Mouse (Mus musculus): ENCODE measurements around the gene Patj. TPM values are rescaled to one million over a fixed set of nuclear protein-coding genes. Genes with fewer than 3 reads are reported as not detected.

The Patj gene
- polyA plus RNA-seq, 2 experiments, result 11.9 to 16.7 TPM

GRCm38 (mm10) chr4:98557192-98557591 is 161.6 kb downstream of the Patj start:
- 86% methylated on average over 13 of the region's 13 CpGs for WGBS
- no peaks in the 10 kb centered on the region for H3K27me3 ChIP-seq (ENCODE audit: control insufficient read depth, insufficient read depth, low read length)
- H3K9ac ChIP-seq (ENCODE audit: low read depth, low read length, severe bottlenecking), result no peak overlapping the region
- no peak overlapping the region for H3K4me2 ChIP-seq (replicated peaks; ENCODE audit: low read depth, low read length, severe bottlenecking)
- TF ChIP-seq POLR2A (IDR thresholded peaks at IDR 0.05; ENCODE audit: borderline replicate concordance, extremely low read depth, insufficient read depth, insufficient read length), result no peak
- no peak overlapping the region for H3K27ac ChIP-seq (replicated peaks; ENCODE audit: low read depth, low read length)
- DNase-seq (ENCODE audit: low spot score), result no peak
- peaks cover 14% of the 10 kb centered on the region for H3K4me1 ChIP-seq (ENCODE audit: control insufficient read depth, insufficient read depth, low read length)
- H3K36me3 ChIP-seq (ENCODE audit: control insufficient read depth, insufficient read depth, low read length), result no peaks in the 10 kb centered on the region
- H3K9me3 ChIP-seq (ENCODE audit: control insufficient read depth, low read length), result no peaks in the 10 kb centered on the region
- no peak for ATAC-seq (ENCODE audit: low FRiP score, low read depth)
- H3K4me3 ChIP-seq (replicated peaks; ENCODE audit: low read length), result no peak overlapping the region

- TF ChIP-seq POLR2A (IDR thresholded peaks at IDR 0.05; ENCODE audit: borderline replicate concordance, extremely low read depth, insufficient read depth, insufficient read length), result no peak
- WGBS, result 43% methylated on average over 9 of the region's 9 CpGs
These were observed 164.7 kb downstream of the Patj start for GRCm38 (mm10) chr4:98560196-98560830.

GRCm38 (mm10) chr4:98563082-98563481 is 167.5 kb downstream of the Patj start:
- Histone ChIP-seq H3K27ac (replicated peaks; ENCODE audit: low read depth, low read length) (peak overlapping the region; percentile 55; the same call in 1 of the 2 replicates), H3K4me3 (replicated peaks; ENCODE audit: low read length) (no peak overlapping the region), H3K36me3 (ENCODE audit: control insufficient read depth, insufficient read depth, low read length) (no peaks in the 10 kb centered on the region), H3K27me3 (ENCODE audit: control insufficient read depth, insufficient read depth, low read length) (no peaks in the 10 kb centered on the region), H3K9me3 (ENCODE audit: control insufficient read depth, low read length) (no peaks in the 10 kb centered on the region), H3K4me1 (ENCODE audit: control insufficient read depth, insufficient read depth, low read length) (peaks cover 24% of the 10 kb centered on the region), H3K9ac (ENCODE audit: low read depth, low read length, severe bottlenecking) (no peak overlapping the region), H3K4me2 (replicated peaks; ENCODE audit: low read depth, low read length, severe bottlenecking) (no peak overlapping the region)
- TF ChIP-seq POLR2A (IDR thresholded peaks at IDR 0.05; ENCODE audit: borderline replicate concordance, extremely low read depth, insufficient read depth, insufficient read length), result no peak
- WGBS, result 77% methylated on average over 5 of the region's 5 CpGs
- ATAC-seq (ENCODE audit: low FRiP score, low read depth) (0 out of 2 replicates have a peak, but pooled peaks have one; percentile 32), DNase-seq (ENCODE audit: low spot score) (no peak)

More at GRCm38 (mm10) chr4:98560196-98560830, 164.7 kb downstream of the Patj start:
- no peak overlapping the region for H3K4me3 ChIP-seq (replicated peaks; ENCODE audit: low read length)
- H3K4me1 ChIP-seq (ENCODE audit: control insufficient read depth, insufficient read depth, low read length), result peaks cover 24% of the 10 kb centered on the region
- H3K9me3 ChIP-seq (ENCODE audit: control insufficient read depth, low read length), result no peaks in the 10 kb centered on the region
- no peak overlapping the region for H3K9ac ChIP-seq (ENCODE audit: low read depth, low read length, severe bottlenecking)
- ATAC-seq (ENCODE audit: low FRiP score, low read depth) (peak; percentile 80), DNase-seq (ENCODE audit: low spot score) (peak; percentile 72)
- H3K36me3 ChIP-seq (ENCODE audit: control insufficient read depth, insufficient read depth, low read length), result no peaks in the 10 kb centered on the region
- no peak overlapping the region for H3K4me2 ChIP-seq (replicated peaks; ENCODE audit: low read depth, low read length, severe bottlenecking)
- H3K27me3 ChIP-seq (ENCODE audit: control insufficient read depth, insufficient read depth, low read length), result no peaks in the 10 kb centered on the region
- H3K27ac ChIP-seq (replicated peaks; ENCODE audit: low read depth, low read length), result peak overlapping the region; percentile 27

- H3K9ac ChIP-seq (ENCODE audit: low read depth, low read length, severe bottlenecking), result no peak overlapping the region
- H3K4me2 ChIP-seq (replicated peaks; ENCODE audit: low read depth, low read length, severe bottlenecking), result no peak overlapping the region
- no peaks in the 10 kb centered on the region for H3K36me3 ChIP-seq (ENCODE audit: control insufficient read depth, insufficient read depth, low read length)
- TF ChIP-seq POLR2A (IDR thresholded peaks at IDR 0.05; ENCODE audit: borderline replicate concordance, extremely low read depth, insufficient read depth, insufficient read length), result no peak
- DNase-seq (ENCODE audit: low spot score), result peak; percentile 73
- WGBS, result 60% methylated on average over 10 of the region's 10 CpGs
- no peaks in the 10 kb centered on the region for H3K27me3 ChIP-seq (ENCODE audit: control insufficient read depth, insufficient read depth, low read length)
- peak overlapping the region; percentile 55; the same call in 1 of the 2 replicates for H3K27ac ChIP-seq (replicated peaks; ENCODE audit: low read depth, low read length)
- no peak; the same call in 1 of the 2 replicates for ATAC-seq (ENCODE audit: low FRiP score, low read depth)
- H3K4me1 ChIP-seq (ENCODE audit: control insufficient read depth, insufficient read depth, low read length), result peaks cover 24% of the 10 kb centered on the region
- H3K4me3 ChIP-seq (replicated peaks; ENCODE audit: low read length), result no peak overlapping the region
- H3K9me3 ChIP-seq (ENCODE audit: control insufficient read depth, low read length), result no peaks in the 10 kb centered on the region
These were observed 168.1 kb downstream of the Patj start for GRCm38 (mm10) chr4:98563506-98564195.

- H3K4me2 ChIP-seq (replicated peaks; ENCODE audit: low read depth, low read length, severe bottlenecking), result no peak overlapping the region
- WGBS, result 66% methylated on average over 6 of the region's 6 CpGs
- no peak overlapping the region for H3K9ac ChIP-seq (ENCODE audit: low read depth, low read length, severe bottlenecking)
- no peaks in the 10 kb centered on the region; the same call in 1 of the 2 replicates for H3K36me3 ChIP-seq (ENCODE audit: control insufficient read depth, insufficient read depth, low read length)
- peak overlapping the region; percentile 15; the same call in 1 of the 2 replicates for H3K27ac ChIP-seq (replicated peaks; ENCODE audit: low read depth, low read length)
- DNase-seq (ENCODE audit: low spot score) (no peak), ATAC-seq (ENCODE audit: low FRiP score, low read depth) (no peak)
- no peak overlapping the region for H3K4me3 ChIP-seq (replicated peaks; ENCODE audit: low read length)
- no peaks in the 10 kb centered on the region for H3K27me3 ChIP-seq (ENCODE audit: control insufficient read depth, insufficient read depth, low read length)
- H3K9me3 ChIP-seq (ENCODE audit: control insufficient read depth, low read length), result no peaks in the 10 kb centered on the region
- peaks cover 24% of the 10 kb centered on the region for H3K4me1 ChIP-seq (ENCODE audit: control insufficient read depth, insufficient read depth, low read length)
- TF ChIP-seq POLR2A (IDR thresholded peaks at IDR 0.05; ENCODE audit: borderline replicate concordance, extremely low read depth, insufficient read depth, insufficient read length), result no peak
These were observed 168.7 kb downstream of the Patj start for GRCm38 (mm10) chr4:98564196-98564865.

Measured in limb, embryonic 14.5 days (tissue).